Mouse (Mus musculus) stomach, embryonic 16.5 days (tissue): ENCODE results near the gene Styxl1. TPM values are rescaled to one million over a fixed set of nuclear protein-coding genes. Genes with fewer than 3 reads are reported as not detected.

Source experiments
- ATAC-seq: fragments of 200-750 bp; cut with Nextera tagmentation; 2 replicates; pipeline ENCODE4 v1.8.0; 2017; ENCODE audit warnings: moderate number of reproducible peaks, moderate TSS enrichment; ENCODE audit not compliant: insufficient read depth, low FRiP score
- H3K27ac ChIP-seq: fragments of 300-500 bp; sonication (generic); 2 replicates; pipeline ENCODE4 v1.5.1; 2014; ENCODE audit warnings: low read length
- H3K27me3 ChIP-seq: fragments of 300-500 bp; sonication (generic); 2 replicates; pipeline ENCODE4 v1.6.1; 2014; ENCODE audit warnings: low read length, control low read depth, mixed read lengths; ENCODE audit not compliant: control insufficient read depth, insufficient read depth
- H3K36me3 ChIP-seq: fragments of 300-500 bp; sonication (generic); 2 replicates; pipeline ENCODE4 v1.6.1; 2014; ENCODE audit warnings: low read length; ENCODE audit not compliant: control insufficient read depth, insufficient read depth
- H3K4me1 ChIP-seq: fragments of 300-500 bp; sonication (generic); 2 replicates; pipeline ENCODE4 v1.6.1; 2014; ENCODE audit warnings: low read length, control low read depth, mixed read lengths; ENCODE audit not compliant: control insufficient read depth, insufficient read depth
- H3K4me2 ChIP-seq: fragments of 300-500 bp; sonication (generic); 2 replicates; pipeline ENCODE4 v1.6.1; 2014; ENCODE audit warnings: low read depth, low read length, mixed read lengths
- H3K4me3 ChIP-seq: fragments of 300-500 bp; sonication (generic); replicated peaks from 2 replicates; pipeline ENCODE4 v1.5.1; 2014; ENCODE audit warnings: mild to moderate bottlenecking, low read length
- H3K9ac ChIP-seq: fragments of 300-500 bp; sonication (generic); 2 replicates; pipeline ENCODE4 v1.6.1; 2014; ENCODE audit warnings: low read length
- H3K9me3 ChIP-seq: fragments of 300-500 bp; sonication (generic); replicated peaks from 2 replicates; pipeline ENCODE4 v1.6.1; 2016; ENCODE audit warnings: low read length, control low read depth; ENCODE audit not compliant: control insufficient read depth
- WGBS: fragments of 180-500 bp; shearing (Covaris S2); extraction: QIAGEN DNeasy Blood & Tissue Kit; methylation state at CpG from one replicate; pipeline ENCODE4 v1.1.7; 2014; 5-methylcytosine and 5-hydroxymethylcytosine counted together
- polyA plus RNA-seq: library from polyadenylated mRNA; unstranded; fragments of >200 nt; fragmentation: Nextera tagmentation; extraction: Ambion mirVana; gene quantifications from 2 replicates; pipeline ENCODE4 v1.2.1, GENCODE M21; 2015

Gene Styxl1
- polyA plus RNA-seq, 1 experiment from 2014 or later: 0.27 TPM

GRCm38 (mm10) chr5:135733071-135733470 lies 45.1 kb downstream of the Styxl1 start:
- no peak overlapping the region for H3K4me3 ChIP-seq
- 86% methylated on average over 4 of the region's 4 CpGs for WGBS
- H3K4me2 ChIP-seq: no peak overlapping the region
- H3K36me3 ChIP-seq: peaks cover 60% of the 10 kb centered on the region
- H3K27me3 ChIP-seq: no peaks in the 10 kb centered on the region
- no peaks in the 10 kb centered on the region for H3K9me3 ChIP-seq
- H3K9ac ChIP-seq: no peak overlapping the region
- ATAC-seq: no peak
- no peaks in the 10 kb centered on the region for H3K4me1 ChIP-seq
- no peak overlapping the region for H3K27ac ChIP-seq

GRCm38 (mm10) chr5:135731322-135731721 lies 46.9 kb downstream of the Styxl1 start:
- Histone ChIP-seq H3K4me3 (no peak overlapping the region), H3K36me3 (peaks cover 54% of the 10 kb centered on the region), H3K9ac (no peak overlapping the region), H3K4me1 (peaks cover 9% of the 10 kb centered on the region), H3K9me3 (no peaks in the 10 kb centered on the region), H3K27me3 (no peaks in the 10 kb centered on the region), H3K27ac (no peak overlapping the region), H3K4me2 (no peak overlapping the region)
- ATAC-seq: no peak
- 94% methylated on average over 16 of the region's 16 CpGs for whole genome bisulfite sequencing

- Histone ChIP-seq H3K36me3 (peaks cover 54% of the 10 kb centered on the region), H3K9me3 (no peaks in the 10 kb centered on the region), H3K27ac (no peak overlapping the region), H3K9ac (no peak overlapping the region), H3K4me1 (peaks cover 13% of the 10 kb centered on the region), H3K27me3 (no peaks in the 10 kb centered on the region), H3K4me3 (no peak overlapping the region), H3K4me2 (no peak overlapping the region)
- 91% methylated on average over 10 of the region's 10 CpGs for WGBS
- ATAC-seq: no peak
Measured at GRCm38 (mm10) chr5:135730916-135731315, 47.3 kb downstream of the Styxl1 start.

- Histone ChIP-seq H3K4me1 (peaks cover 18% of the 10 kb centered on the region), H3K27ac (no peak overlapping the region), H3K36me3 (peaks cover 47% of the 10 kb centered on the region), H3K4me3 (no peak overlapping the region), H3K9me3 (no peaks in the 10 kb centered on the region), H3K27me3 (no peaks in the 10 kb centered on the region), H3K9ac (no peak overlapping the region), H3K4me2 (no peak overlapping the region)
- WGBS: 93% methylated on average over 10 of the region's 10 CpGs
- no peak for ATAC-seq
Measured at GRCm38 (mm10) chr5:135730278-135730677, 47.9 kb downstream of the Styxl1 start.

GRCm38 (mm10) chr5:135729351-135729750 lies 48.8 kb downstream of the Styxl1 start:
- Histone ChIP-seq H3K27ac (no peak overlapping the region), H3K9ac (no peak overlapping the region), H3K27me3 (no peaks in the 10 kb centered on the region), H3K4me1 (peaks cover 27% of the 10 kb centered on the region), H3K4me2 (no peak overlapping the region), H3K36me3 (peaks cover 40% of the 10 kb centered on the region), H3K9me3 (no peaks in the 10 kb centered on the region), H3K4me3 (no peak overlapping the region)
- no peak for ATAC-seq
- WGBS: 92% methylated on average over 13 of the region's 13 CpGs

GRCm38 (mm10) chr5:135728361-135728760 lies 49.8 kb downstream of the Styxl1 start:
- H3K4me2 ChIP-seq: no peak overlapping the region
- H3K4me3 ChIP-seq: no peak overlapping the region
- no peak overlapping the region for H3K9ac ChIP-seq
- 83% methylated on average over 13 of the region's 13 CpGs for WGBS
- peaks cover 30% of the 10 kb centered on the region for H3K36me3 ChIP-seq
- peaks cover 29% of the 10 kb centered on the region for H3K4me1 ChIP-seq
- no peaks in the 10 kb centered on the region for H3K9me3 ChIP-seq
- H3K27ac ChIP-seq: no peak overlapping the region
- no peaks in the 10 kb centered on the region for H3K27me3 ChIP-seq
- ATAC-seq: no peak

- ATAC-seq: no peak
- peaks cover 29% of the 10 kb centered on the region for H3K4me1 ChIP-seq
- WGBS: 85% methylated on average over 9 of the region's 9 CpGs
Measured at GRCm38 (mm10) chr5:135727871-135728270, 50.3 kb downstream of the Styxl1 start.

GRCm38 (mm10) chr5:135726641-135727346 lies 51.4 kb downstream of the Styxl1 start:
- Histone ChIP-seq H3K4me1 (peaks cover 33% of the 10 kb centered on the region), H3K4me2 (peak overlapping the region; percentile 53), H3K9ac (peak overlapping the region; percentile 36; the same call in 1 of the 2 replicates), H3K36me3 (peaks cover 17% of the 10 kb centered on the region), H3K27ac (no peak overlapping the region), H3K9me3 (no peaks in the 10 kb centered on the region), H3K27me3 (no peaks in the 10 kb centered on the region), H3K4me3 (no peak overlapping the region)
- WGBS: 79% methylated on average over 2 of the region's 2 CpGs
- no peak for ATAC-seq

More at GRCm38 (mm10) chr5:135727871-135728270, 50.3 kb downstream of the Styxl1 start:
- H3K9me3 ChIP-seq: no peaks in the 10 kb centered on the region
- H3K36me3 ChIP-seq: peaks cover 25% of the 10 kb centered on the region
- H3K27ac ChIP-seq: no peak overlapping the region
- no peaks in the 10 kb centered on the region for H3K27me3 ChIP-seq
- H3K4me3 ChIP-seq: no peak overlapping the region
- H3K4me2 ChIP-seq: no peak overlapping the region
- no peak overlapping the region for H3K9ac ChIP-seq

GRCm38 (mm10) chr5:135725991-135726390 lies 52.2 kb downstream of the Styxl1 start:
- H3K4me1 ChIP-seq: peaks cover 33% of the 10 kb centered on the region
- ATAC-seq: peak; percentile 12; the same call in 1 of the 2 replicates
- H3K4me3 ChIP-seq: peak overlapping the region; percentile 31
- peaks cover 12% of the 10 kb centered on the region for H3K36me3 ChIP-seq
- H3K9me3 ChIP-seq: no peaks in the 10 kb centered on the region
- H3K9ac ChIP-seq: peak overlapping the region; percentile 68
- peak overlapping the region; percentile 76 for H3K27ac ChIP-seq
- 34% methylated on average over 6 of the region's 6 CpGs for WGBS
- peak overlapping the region; percentile 53 for H3K4me2 ChIP-seq
- no peaks in the 10 kb centered on the region for H3K27me3 ChIP-seq
